Mouse (Mus musculus) hindbrain, embryonic 12.5 days (tissue): ENCODE data around the gene Efcab1. TPM values are rescaled to one million over a fixed set of nuclear protein-coding genes. Genes with fewer than 3 reads are reported as not detected.
"Not testable (repeated sequence)": the region's sequence is repeated elsewhere in the genome, so short reads cannot be mapped to it uniquely, and the experiment has no call there.

ENCODE experiments used
- ATAC-seq: fragments of 200-750 bp; cut with Nextera tagmentation; 2 replicates; pipeline ENCODE4 v1.8.0; 2017; ENCODE audit warnings: moderate TSS enrichment; ENCODE audit not compliant: low FRiP score
- H3K27ac ChIP-seq: fragments of 300-500 bp; sonication (generic); 2 replicates; pipeline ENCODE4 v1.5.1; 2016; ENCODE audit warnings: mild to moderate bottlenecking
- H3K27me3 ChIP-seq: fragments of 300-500 bp; sonication (generic); 2 replicates; pipeline ENCODE4 v1.6.1; 2016; ENCODE audit warnings: mild to moderate bottlenecking
- H3K36me3 ChIP-seq: fragments of 300-500 bp; sonication (generic); 2 replicates; pipeline ENCODE4 v1.6.1; 2016; ENCODE audit warnings: mild to moderate bottlenecking
- H3K4me1 ChIP-seq: fragments of 300-500 bp; sonication (generic); 2 replicates; pipeline ENCODE4 v1.6.1; 2016
- H3K4me2 ChIP-seq: fragments of 300-500 bp; sonication (generic); replicated peaks from 2 replicates; pipeline ENCODE4 v1.6.1; 2016; ENCODE audit warnings: mild to moderate bottlenecking
- H3K4me3 ChIP-seq: fragments of 300-500 bp; sonication (generic); 2 replicates; pipeline ENCODE4 v1.5.1; 2016; ENCODE audit warnings: mild to moderate bottlenecking
- H3K9ac ChIP-seq: fragments of 300-500 bp; sonication (generic); 2 replicates; pipeline ENCODE4 v1.6.1; 2016; ENCODE audit warnings: mild to moderate bottlenecking, moderate library complexity
- H3K9me3 ChIP-seq: fragments of 300-500 bp; sonication (generic); replicated peaks from 2 replicates; pipeline ENCODE4 v1.6.1; 2016; ENCODE audit warnings: mild to moderate bottlenecking
- WGBS: fragments of 180-500 bp; shearing (Covaris S2); methylation state at CpG from one replicate; pipeline ENCODE4 v1.1.7; 2016; 5-methylcytosine and 5-hydroxymethylcytosine counted together
- polyA plus RNA-seq: library from polyadenylated mRNA; unstranded; fragments of >200 nt; fragmentation: Nextera tagmentation; extraction: Ambion mirVana; gene quantifications from 2 replicates; pipeline ENCODE4 v1.2.1, GENCODE M21; 2016

Efcab1 gene
- polyA plus RNA-seq, 1 experiment from 2014 or later: 17.6 TPM

DNA sequence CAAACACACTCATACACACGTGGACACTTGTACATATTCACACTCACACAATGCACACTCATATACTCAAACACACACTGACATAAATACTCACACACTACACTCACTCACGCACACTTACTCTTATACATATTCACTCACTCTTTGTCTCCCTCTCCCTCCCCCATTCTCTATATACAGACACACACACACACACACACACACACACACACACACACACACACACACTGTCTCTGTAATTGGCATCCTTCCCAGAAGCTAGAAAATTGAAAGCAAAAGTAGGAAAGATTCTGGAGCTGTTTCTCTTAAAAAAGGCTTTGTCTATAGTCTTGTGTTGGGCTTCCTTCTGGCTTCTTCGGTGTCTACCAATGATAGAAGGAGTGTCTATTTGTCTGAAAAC is 34.5 kb downstream of the Efcab1 start:
- Histone ChIP-seq H3K27ac (no peak overlapping the region), H3K27me3 (no peaks in the 10 kb centered on the region), H3K36me3 (no peaks in the 10 kb centered on the region), H3K4me2 (no peak overlapping the region), H3K9me3 (no peaks in the 10 kb centered on the region), H3K4me3 (no peak overlapping the region), H3K9ac (no peak overlapping the region), H3K4me1 (no peaks in the 10 kb centered on the region)
- WGBS: 72% methylated on average over 3 of the region's 3 CpGs
- no peak for ATAC-seq

DNA sequence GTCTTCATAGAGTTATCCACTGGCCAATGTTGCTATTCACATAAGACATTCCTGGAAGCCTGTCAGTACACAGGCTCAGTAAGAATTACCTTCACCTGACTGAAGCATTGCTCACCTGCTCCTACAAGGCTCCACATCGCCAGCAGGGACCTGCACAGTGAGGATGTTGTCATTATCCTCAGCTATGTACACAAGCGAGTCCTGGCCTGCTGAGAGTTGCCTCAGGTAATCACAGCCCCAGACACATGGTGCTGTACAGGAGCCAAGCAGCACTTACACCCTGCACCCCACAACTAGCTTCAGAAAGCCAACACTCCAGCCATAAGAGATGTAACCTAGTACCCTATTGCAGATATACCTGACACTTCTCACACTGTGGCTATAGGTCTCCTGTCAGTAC is 37.1 kb downstream of the Efcab1 start:
- Histone ChIP-seq H3K27me3 (no peaks in the 10 kb centered on the region), H3K27ac (no peak overlapping the region), H3K9ac (no peak overlapping the region), H3K36me3 (no peaks in the 10 kb centered on the region), H3K4me3 (no peak overlapping the region), H3K4me2 (no peak overlapping the region), H3K4me1 (no peaks in the 10 kb centered on the region), H3K9me3 (no peaks in the 10 kb centered on the region)
- 90% methylated on average over 2 of the region's 2 CpGs for WGBS
- ATAC-seq: no peak

DNA sequence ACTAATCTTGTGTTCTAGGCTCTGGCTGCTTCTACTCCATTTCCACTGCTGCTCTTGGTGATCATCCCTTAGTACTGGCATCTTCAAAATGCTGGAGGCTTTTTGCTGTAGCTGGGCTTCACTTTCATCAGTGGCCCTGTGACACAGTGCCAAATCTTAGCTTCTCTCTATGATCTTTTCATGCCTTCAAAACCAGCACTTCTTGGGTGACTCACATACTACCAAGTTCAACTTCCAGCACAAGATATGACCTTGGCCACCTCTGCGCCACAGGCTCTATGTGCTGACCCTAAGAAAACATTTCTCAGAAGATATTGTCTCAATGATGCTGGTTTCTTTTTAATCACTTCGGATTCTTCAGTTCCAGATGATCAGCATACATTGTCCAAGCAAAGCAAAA is 41.2 kb downstream of the Efcab1 start:
- H3K9me3 ChIP-seq, H3K27me3 ChIP-seq, H3K36me3 ChIP-seq, H3K9ac ChIP-seq, H3K4me2 ChIP-seq, ATAC-seq, H3K4me3 ChIP-seq, H3K27ac ChIP-seq, H3K4me1 ChIP-seq: not testable (repeated sequence)
- whole genome bisulfite sequencing: 95% methylated on average over 2 of the region's 2 CpGs

DNA sequence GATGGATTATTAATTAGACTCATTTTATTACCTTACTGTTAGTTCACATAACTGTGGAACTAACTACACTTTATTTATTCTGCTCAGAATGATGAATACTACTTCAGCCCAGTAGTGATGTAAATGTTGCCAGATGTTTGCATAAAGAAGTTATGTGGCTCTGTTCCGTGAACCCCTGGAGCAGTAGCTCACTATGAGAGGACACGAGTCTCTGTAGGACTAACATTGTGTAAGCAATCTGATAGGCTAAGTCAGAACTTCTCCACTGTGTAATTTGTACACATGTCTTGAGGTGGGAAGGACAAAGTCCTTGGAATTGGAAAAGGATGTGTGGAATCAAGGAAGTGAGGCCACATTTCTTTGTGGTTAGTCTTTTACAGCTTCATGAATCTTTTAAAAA is 45.5 kb downstream of the Efcab1 start:
- H3K4me1 ChIP-seq: no peaks in the 10 kb centered on the region
- H3K4me3 ChIP-seq: no peak overlapping the region
- no peak overlapping the region for H3K4me2 ChIP-seq
- no peak overlapping the region for H3K27ac ChIP-seq
- no peak for ATAC-seq
- WGBS: 75% methylated on average over 2 of the region's 2 CpGs
- no peaks in the 10 kb centered on the region for H3K36me3 ChIP-seq
- no peaks in the 10 kb centered on the region for H3K27me3 ChIP-seq
- H3K9me3 ChIP-seq: no peaks in the 10 kb centered on the region
- H3K9ac ChIP-seq: no peak overlapping the region

DNA sequence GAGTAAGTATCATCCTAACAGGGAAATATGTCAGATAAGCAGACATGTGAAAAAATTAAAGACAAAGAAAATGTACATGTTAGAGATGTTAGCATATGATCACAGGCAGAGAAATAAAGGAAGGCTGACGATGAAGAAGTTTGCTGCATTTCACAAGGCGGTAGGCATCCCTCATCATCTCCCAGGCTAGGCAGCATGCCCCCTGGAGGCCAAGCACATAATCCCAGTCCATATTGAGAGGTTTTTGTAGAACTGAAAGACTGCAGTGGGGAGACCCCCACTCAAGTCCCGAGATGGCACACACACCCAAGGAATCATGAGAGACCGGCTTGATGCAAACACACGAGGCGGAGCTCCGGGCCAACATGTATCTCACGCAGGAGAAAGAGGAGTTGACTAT is 53.3 kb downstream of the Efcab1 start:
- no peaks in the 10 kb centered on the region for H3K27me3 ChIP-seq
- ATAC-seq: no peak
- H3K4me3 ChIP-seq: no peak overlapping the region
- H3K9me3 ChIP-seq: no peaks in the 10 kb centered on the region
- WGBS: 98% methylated on average over 8 of the region's 8 CpGs
- no peak overlapping the region for H3K9ac ChIP-seq
- no peak overlapping the region for H3K27ac ChIP-seq
- H3K4me1 ChIP-seq: no peaks in the 10 kb centered on the region
- H3K36me3 ChIP-seq: no peaks in the 10 kb centered on the region
- H3K4me2 ChIP-seq: no peak overlapping the region

DNA sequence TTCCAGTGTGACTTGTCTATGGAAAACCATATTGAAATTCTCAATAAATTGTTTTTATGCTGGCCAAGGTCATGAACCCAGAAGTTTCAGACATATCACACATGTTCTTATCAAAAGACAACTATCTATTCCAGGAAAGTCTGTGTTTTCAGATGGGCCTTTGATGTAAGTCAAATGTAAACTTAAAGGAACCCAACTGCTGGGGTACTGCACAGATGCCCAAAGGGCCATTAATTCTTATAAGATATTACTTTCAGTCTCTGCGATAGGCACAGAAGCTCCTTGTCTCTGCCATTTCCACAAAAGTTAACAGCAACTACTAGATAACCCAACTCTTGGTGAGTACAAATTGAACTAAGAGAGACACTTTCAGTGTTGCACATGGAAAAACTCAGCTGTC is 67.3 kb downstream of the Efcab1 start:
- no peak overlapping the region for H3K27ac ChIP-seq
- H3K27me3 ChIP-seq: no peaks in the 10 kb centered on the region
- no peak overlapping the region for H3K4me3 ChIP-seq
- no peaks in the 10 kb centered on the region for H3K36me3 ChIP-seq
- WGBS: 95% methylated on average over 1 of the region's 1 CpGs
- no peaks in the 10 kb centered on the region for H3K4me1 ChIP-seq
- ATAC-seq: no peak
- no peaks in the 10 kb centered on the region for H3K9me3 ChIP-seq
- no peak overlapping the region for H3K9ac ChIP-seq
- no peak overlapping the region for H3K4me2 ChIP-seq

DNA sequence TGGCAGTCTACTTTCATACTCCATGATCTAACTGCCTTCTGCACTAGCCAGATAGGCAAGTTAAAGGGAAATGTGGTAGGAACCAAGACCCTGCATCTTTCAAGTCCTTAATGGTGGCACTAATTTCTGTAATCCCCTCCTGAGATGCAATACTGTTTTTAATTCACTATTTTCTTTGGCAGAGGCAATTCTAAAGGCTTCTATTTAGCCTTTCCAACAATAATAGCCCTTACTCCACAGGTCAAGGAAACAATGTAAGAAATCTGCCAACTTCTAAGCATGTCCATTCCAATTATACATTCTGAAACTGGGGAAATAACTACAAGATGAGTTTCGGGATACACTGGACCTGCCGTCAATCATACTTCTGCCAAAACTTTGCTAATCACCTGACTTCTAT is 72.8 kb downstream of the Efcab1 start:
- WGBS: 79% methylated on average over 2 of the region's 2 CpGs
- no peak for ATAC-seq

DNA sequence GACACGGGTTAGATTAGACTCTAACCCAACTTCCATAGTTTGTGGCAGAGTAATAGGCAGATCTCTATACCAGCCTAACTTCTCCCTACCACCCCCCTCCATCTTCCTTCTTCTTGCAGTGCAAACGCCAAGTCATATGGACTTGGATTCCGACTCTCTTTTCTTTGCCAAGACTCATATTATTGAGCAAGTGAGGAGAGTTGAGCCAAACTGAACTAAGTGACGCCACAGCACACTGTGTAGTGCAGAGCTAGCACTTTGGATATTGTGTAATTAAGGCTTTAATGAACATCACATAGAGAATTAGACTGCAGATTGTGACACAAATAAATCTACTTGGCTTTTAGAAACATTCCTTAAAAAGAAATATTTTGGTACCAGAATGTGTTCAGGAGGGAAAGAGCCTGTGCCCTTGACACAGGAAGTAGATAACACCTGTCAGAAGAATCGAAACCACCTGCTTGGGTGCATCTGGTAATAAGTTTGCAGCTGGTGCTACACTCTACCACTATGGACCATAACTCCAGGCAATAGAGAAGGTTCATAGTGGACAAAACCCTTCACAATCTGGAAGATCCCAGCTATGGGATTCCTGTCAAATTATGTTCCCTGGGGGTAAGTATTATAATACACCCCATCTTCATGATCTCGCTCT is 83.3 kb downstream of the Efcab1 start:
- no peak for ATAC-seq
- H3K4me3 ChIP-seq: no peak overlapping the region
- H3K27me3 ChIP-seq: no peaks in the 10 kb centered on the region
- no peak overlapping the region for H3K9ac ChIP-seq
- no peaks in the 10 kb centered on the region for H3K36me3 ChIP-seq
- no peak overlapping the region for H3K4me2 ChIP-seq
- WGBS: 89% methylated on average over 6 of the region's 6 CpGs
- no peaks in the 10 kb centered on the region for H3K4me1 ChIP-seq
- no peaks in the 10 kb centered on the region for H3K9me3 ChIP-seq
- no peak overlapping the region for H3K27ac ChIP-seq

More for the DNA sequence above, 72.8 kb downstream of the Efcab1 start:
- Histone ChIP-seq H3K4me1 (no peaks in the 10 kb centered on the region), H3K9me3 (no peaks in the 10 kb centered on the region), H3K27me3 (no peaks in the 10 kb centered on the region), H3K4me2 (no peak overlapping the region), H3K4me3 (no peak overlapping the region), H3K36me3 (no peaks in the 10 kb centered on the region), H3K27ac (no peak overlapping the region), H3K9ac (no peak overlapping the region)

DNA sequence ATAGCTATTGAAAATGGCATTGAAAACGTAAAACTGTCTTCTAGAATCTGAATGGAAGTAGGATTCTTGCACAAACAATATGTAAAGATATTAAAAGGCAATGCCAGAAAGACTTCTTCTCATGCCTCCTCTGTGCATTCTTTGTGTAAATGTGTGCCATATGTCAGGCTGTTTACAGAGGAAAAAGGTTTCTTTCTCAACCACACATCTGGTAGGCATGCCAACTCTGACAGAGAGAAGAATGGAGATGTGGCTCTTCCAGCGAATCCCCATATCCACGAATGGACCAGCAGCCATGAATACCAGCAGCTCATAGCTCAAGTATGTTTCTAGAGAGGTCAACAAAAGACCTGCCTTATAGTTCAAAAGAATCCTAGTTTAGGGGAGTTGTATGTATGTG is 84.6 kb downstream of the Efcab1 start:
- no peak for ATAC-seq

DNA sequence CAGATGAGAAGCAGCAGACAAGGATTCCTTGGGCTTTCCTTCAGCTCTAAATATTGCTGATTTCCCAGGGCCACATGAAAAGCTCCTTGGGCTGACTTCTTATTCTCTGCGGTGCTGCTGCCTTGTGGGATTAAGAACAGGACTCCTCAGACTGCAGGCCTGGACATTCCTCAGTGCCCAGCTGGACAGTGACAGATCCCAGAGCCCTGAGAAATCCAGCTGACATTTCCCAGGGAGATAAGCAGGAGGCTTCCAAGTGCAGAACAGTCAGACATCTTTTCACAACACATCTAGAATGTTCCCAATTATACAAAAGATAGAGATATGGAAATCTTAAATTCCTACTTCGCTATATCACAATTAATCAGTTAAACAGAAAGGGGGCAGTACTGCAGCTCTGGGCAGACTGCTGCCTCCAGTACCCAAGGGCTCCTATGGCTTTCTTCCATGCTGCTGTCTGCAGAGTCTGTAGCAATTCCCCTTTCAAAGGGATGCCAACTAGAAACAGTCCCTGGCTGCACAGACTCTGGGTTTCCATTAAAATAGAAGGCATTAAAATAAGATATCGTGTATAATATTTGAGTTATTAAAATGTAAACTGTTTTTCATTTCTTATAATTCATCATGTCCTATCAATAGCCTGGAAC is 86.2 kb downstream of the Efcab1 start:
- Histone ChIP-seq H3K9me3 (no peaks in the 10 kb centered on the region), H3K4me1 (no peaks in the 10 kb centered on the region), H3K36me3 (no peaks in the 10 kb centered on the region), H3K27me3 (no peaks in the 10 kb centered on the region), H3K4me2 (no peak overlapping the region), H3K27ac (no peak overlapping the region), H3K9ac (no peak overlapping the region), H3K4me3 (no peak overlapping the region)
- 71% methylated on average over 3 of the region's 3 CpGs for WGBS
- no peak for ATAC-seq

More for the DNA sequence above, 84.6 kb downstream of the Efcab1 start:
- WGBS: 81% methylated on average over 3 of the region's 3 CpGs
- no peaks in the 10 kb centered on the region for H3K36me3 ChIP-seq
- no peak overlapping the region for H3K4me3 ChIP-seq
- H3K27ac ChIP-seq: no peak overlapping the region
- H3K9me3 ChIP-seq: no peaks in the 10 kb centered on the region
- H3K4me1 ChIP-seq: no peaks in the 10 kb centered on the region
- no peak overlapping the region for H3K4me2 ChIP-seq
- H3K27me3 ChIP-seq: no peaks in the 10 kb centered on the region
- no peak overlapping the region for H3K9ac ChIP-seq

DNA sequence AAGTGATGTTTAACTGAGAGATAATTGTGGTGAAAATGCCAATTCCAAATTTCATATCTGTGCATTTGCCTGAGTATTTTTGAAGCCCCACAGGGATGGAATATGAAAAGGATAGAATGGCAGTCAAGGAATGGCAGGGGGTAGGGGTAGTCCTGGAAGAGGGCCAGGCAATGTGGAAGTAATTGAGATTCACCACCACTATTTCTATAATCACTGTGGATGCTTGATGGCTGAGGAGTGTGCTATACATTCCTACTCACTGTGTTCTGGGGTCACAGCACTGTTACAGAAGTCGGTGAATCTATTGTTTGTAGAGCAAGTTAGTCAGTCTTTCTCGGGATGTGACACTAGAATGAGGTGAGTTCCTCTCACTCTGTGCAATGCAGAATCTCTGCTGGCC is 108.3 kb downstream of the Efcab1 start:
- H3K4me3 ChIP-seq: no peak overlapping the region
- 54% methylated on average over 2 of the region's 2 CpGs for WGBS
- no peak overlapping the region for H3K9ac ChIP-seq
- no peaks in the 10 kb centered on the region for H3K27me3 ChIP-seq
- H3K9me3 ChIP-seq: no peaks in the 10 kb centered on the region
- H3K36me3 ChIP-seq: no peaks in the 10 kb centered on the region
- H3K27ac ChIP-seq: no peak overlapping the region
- no peak for ATAC-seq
- no peaks in the 10 kb centered on the region for H3K4me1 ChIP-seq
- H3K4me2 ChIP-seq: no peak overlapping the region
